Comparison of ENCODE assay signal across 8 mouse cellular contexts in the genomic region with DNA sequence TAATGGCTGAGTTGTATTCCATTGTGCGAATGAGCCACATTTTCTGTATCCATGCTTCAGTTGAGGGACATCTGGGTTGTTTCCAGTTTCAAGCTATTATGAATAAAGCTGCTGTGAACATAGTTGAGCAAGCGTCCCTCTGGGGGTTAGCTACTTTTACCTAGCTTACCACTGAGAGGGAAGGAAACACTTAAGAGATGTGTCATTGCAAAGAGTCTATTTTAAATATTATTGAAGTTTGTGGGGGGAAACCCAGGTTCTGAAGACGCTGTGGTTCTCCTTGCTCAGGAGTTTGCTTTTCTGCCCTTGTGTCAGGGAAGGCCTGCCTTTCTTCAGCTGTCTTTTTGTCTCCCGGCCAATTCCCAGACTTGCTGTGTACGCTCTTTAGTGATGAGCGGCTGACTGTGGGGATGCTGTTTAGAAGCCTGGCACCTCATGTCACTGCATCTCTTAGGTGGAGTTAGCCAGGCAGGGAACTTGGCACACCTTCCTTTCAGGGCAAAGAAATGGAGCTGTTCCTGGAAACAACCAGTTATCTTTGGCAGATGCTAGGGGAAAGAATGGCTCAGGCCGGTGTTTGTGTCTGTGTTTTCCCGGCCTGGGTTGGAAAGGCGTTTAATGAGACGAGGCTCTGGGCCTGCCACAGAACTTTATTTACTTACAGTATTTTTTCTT. TPM values are rescaled to one million over a fixed set of nuclear protein-coding genes. Genes with fewer than 3 reads are reported as not detected.
DNase-seq lines count a peak whose midpoint lies in the region; ATAC-seq and TF ChIP-seq lines count a peak whose summit lies in the region.
"Had no signal": no experiment of that assay in that cellular context is flagged by ENCODE, and none has a peak within 500 bp of the region (broad histone marks: within the 10 kb centered on the region; RNA-seq: fewer than 3 reads in every experiment).

No protein-coding gene starts in this region.

- H3K9ac ChIP-seq in lung, embryonic 14.5 days = no peak overlapping the region

- no peaks in the 10 kb centered on the region for H3K27me3 ChIP-seq in lung, embryonic 14.5 days (ENCODE audit: insufficient read depth, low read length)
- H3K27me3 ChIP-seq in cerebellum, adult 2 months (ENCODE audit: control insufficient read depth, insufficient read depth, low read length) = no peaks in the 10 kb centered on the region

- ATAC-seq in lung, embryonic 14.5 days (ENCODE audit: insufficient read depth) = no peak

- H3K4me2 ChIP-seq in lung, embryonic 14.5 days = no peak overlapping the region

- intact Hi-C loops in gastrocnemius, postnatal 36 days (cut with DNase I) = no loop called here

- H3K27ac ChIP-seq in lung, embryonic 14.5 days (ENCODE audit: low read depth) = no peak overlapping the region
- H3K27ac ChIP-seq in cerebellum, adult 2 months (ENCODE audit: insufficient read depth, low read length) = 0 out of 2 replicates have a peak overlapping the region, but pooled peaks have one; percentile 3
- H3K27ac ChIP-seq: macrophage had no signal

- peak; percentile 41 for DNase-seq in lung, embryonic 14.5 days
- no peak for DNase-seq in lung, adult 2 months
- peak; percentile 60 to 85 for DNase-seq in cerebellum, adult 2 months
- peak; percentile 12 to 25 for DNase-seq in gastrocnemius, postnatal 36 days
- peak; percentile 54 for DNase-seq in lung, postnatal 36 days
- no peak for DNase-seq in layer of hippocampus, postnatal 36 days
- DNase-seq in embryo, embryonic 10 days (ENCODE audit: low spot score) = no peak

- no peaks in the 10 kb centered on the region for H3K36me3 ChIP-seq in lung, embryonic 14.5 days (ENCODE audit: insufficient read depth)

- WGBS in lung, embryonic 14.5 days = 67% methylated on average over 10 of the region's 10 CpGs
- WGBS in lung, adult 2 months = 36% methylated on average over 10 of the region's 10 CpGs
- 16% methylated on average over 10 of the region's 10 CpGs for WGBS in cerebellum, adult 2 months

- H3K9me3 ChIP-seq in lung, embryonic 14.5 days (ENCODE audit: low read depth, low read length) = no peaks in the 10 kb centered on the region

- no peak overlapping the region for H3K4me3 ChIP-seq in lung, embryonic 14.5 days (ENCODE audit: low read depth, low read length)
- H3K4me3 ChIP-seq in lung, adult 2 months (replicated peaks; ENCODE audit: extremely low read depth, low read depth, low read length) = no peak overlapping the region
- H3K4me3 ChIP-seq in cerebellum, adult 2 months (replicated peaks; ENCODE audit: insufficient read depth, low read depth, low read length) = no peak overlapping the region

- no peak for TF ChIP-seq POLR2A in lung, adult 2 months (IDR thresholded peaks at IDR 0.05; ENCODE audit: borderline replicate concordance, extremely low read depth, low read depth, low read length)
- TF ChIP-seq POLR2A in cerebellum, adult 2 months (IDR thresholded peaks at IDR 0.05; ENCODE audit: borderline replicate concordance, insufficient read depth, low read length) = no peak

- peaks cover 12% of the 10 kb centered on the region for H3K4me1 ChIP-seq in lung, embryonic 14.5 days (ENCODE audit: insufficient read depth)
- H3K4me1 ChIP-seq in lung, adult 2 months (ENCODE audit: control insufficient read depth, insufficient read depth, low read length) = peaks cover 15% of the 10 kb centered on the region
- peaks cover 8% of the 10 kb centered on the region for H3K4me1 ChIP-seq in cerebellum, adult 2 months (ENCODE audit: control insufficient read depth, insufficient read depth, low read length)

- no peak for TF ChIP-seq CTCF in lung, embryonic 14.5 days (IDR thresholded peaks at IDR 0.05; ENCODE audit: low read depth)
- TF ChIP-seq CTCF in lung, adult 2 months (IDR thresholded peaks at IDR 0.05; ENCODE audit: insufficient read depth, low read length) = no peak
- TF ChIP-seq CTCF in cerebellum, adult 2 months (IDR thresholded peaks at IDR 0.05; ENCODE audit: borderline replicate concordance, insufficient read depth, low read depth, low read length) = no peak

RNA-seq across cellular contexts. Expression of a gene that starts 31.2 kb away (rescaled TPM):
- 10.9 and 11.5 TPM in 2 replicates for polyA plus RNA-seq in lung, embryonic 14.5 days (2014; fragmentation: Nextera tagmentation; extraction: Ambion mirVana)
- polyA plus RNA-seq in lung, adult 2 months (2012; rRNA removed) = 51.8 and 51.9 TPM in 2 replicates
- polyA plus RNA-seq in cerebellum, adult 2 months (2012; rRNA removed) = 44.3 and 44.4 TPM in 2 replicates
- total RNA-seq in gastrocnemius, postnatal 36 days (2021) = 1 to 10 TPM; 4.3 to 4.4 TPM
- 100 to 1,000 TPM; 121 to 133 TPM for total RNA-seq in layer of hippocampus, postnatal 36 days (2021)

RNA-seq across cellular contexts. Expression of a gene that starts 54.8 kb away (rescaled TPM):
- 12.8 and 14.8 TPM in 2 replicates for polyA plus RNA-seq in lung, embryonic 14.5 days (2014; fragmentation: Nextera tagmentation; extraction: Ambion mirVana)
- polyA plus RNA-seq in lung, adult 2 months (2012; rRNA removed) = 13.4 and 19.3 TPM in 2 replicates
- 20.4 and 21.2 TPM in 2 replicates for polyA plus RNA-seq in cerebellum, adult 2 months (2012; rRNA removed)
- total RNA-seq in gastrocnemius, postnatal 36 days (2021) = under 1 TPM; 0.27 to 0.51 TPM
- 10 to 100 TPM; 30.4 to 32.2 TPM for total RNA-seq in layer of hippocampus, postnatal 36 days (2021)

RNA-seq across cellular contexts. Expression of a gene that starts 59.2 kb away (rescaled TPM):
- polyA plus RNA-seq in lung, embryonic 14.5 days (2014; fragmentation: Nextera tagmentation; extraction: Ambion mirVana) = not detected in 2 replicates
- polyA plus RNA-seq in lung, adult 2 months (2012; rRNA removed) = 3.3 and 6.1 TPM in 2 replicates
- polyA plus RNA-seq in cerebellum, adult 2 months (2012; rRNA removed) = 0.43 and 0.79 TPM in 2 replicates
- total RNA-seq in gastrocnemius, postnatal 36 days (2021) = not detected
- total RNA-seq in layer of hippocampus, postnatal 36 days (2021) = 1 to 10 TPM in 1 of 2 experiments, not detected in 1; 1.1 TPM
- polyA plus RNA-seq: macrophage had no signal

Comparison
In these comparisons a context has a peak if more than half of its experiments do, and no peak if none do; other contexts are left out.
1. DNase-seq: peak in lung, embryonic 14.5 days (single experiment), cerebellum, adult 2 months (2 of 2), gastrocnemius, postnatal 36 days (2 of 2) and lung, postnatal 36 days (single experiment); none in lung, adult 2 months (single experiment), layer of hippocampus, postnatal 36 days (0 of 2) and embryo, embryonic 10 days (single experiment).